Mouse (Mus musculus) stomach, embryonic 16.5 days (tissue): ENCODE results near the gene Ccdc162. TPM values are rescaled to one million over a fixed set of nuclear protein-coding genes. Genes with fewer than 3 reads are reported as not detected.
A peak's percentile ranks its signal among the peaks of the same experiment; 100 is the strongest.

Source experiments
- ATAC-seq: fragments of 200-750 bp; cut with Nextera tagmentation; 2 replicates; pipeline ENCODE4 v1.8.0; 2017; ENCODE audit warnings: moderate number of reproducible peaks, moderate TSS enrichment; ENCODE audit not compliant: insufficient read depth, low FRiP score
- H3K27ac ChIP-seq: fragments of 300-500 bp; sonication (generic); 2 replicates; pipeline ENCODE4 v1.5.1; 2014; ENCODE audit warnings: low read length
- H3K27me3 ChIP-seq: fragments of 300-500 bp; sonication (generic); 2 replicates; pipeline ENCODE4 v1.6.1; 2014; ENCODE audit warnings: low read length, control low read depth, mixed read lengths; ENCODE audit not compliant: control insufficient read depth, insufficient read depth
- H3K36me3 ChIP-seq: fragments of 300-500 bp; sonication (generic); 2 replicates; pipeline ENCODE4 v1.6.1; 2014; ENCODE audit warnings: low read length; ENCODE audit not compliant: control insufficient read depth, insufficient read depth
- H3K4me1 ChIP-seq: fragments of 300-500 bp; sonication (generic); 2 replicates; pipeline ENCODE4 v1.6.1; 2014; ENCODE audit warnings: low read length, control low read depth, mixed read lengths; ENCODE audit not compliant: control insufficient read depth, insufficient read depth
- H3K4me2 ChIP-seq: fragments of 300-500 bp; sonication (generic); 2 replicates; pipeline ENCODE4 v1.6.1; 2014; ENCODE audit warnings: low read depth, low read length, mixed read lengths
- H3K4me3 ChIP-seq: fragments of 300-500 bp; sonication (generic); replicated peaks from 2 replicates; pipeline ENCODE4 v1.5.1; 2014; ENCODE audit warnings: mild to moderate bottlenecking, low read length
- H3K9ac ChIP-seq: fragments of 300-500 bp; sonication (generic); 2 replicates; pipeline ENCODE4 v1.6.1; 2014; ENCODE audit warnings: low read length
- H3K9me3 ChIP-seq: fragments of 300-500 bp; sonication (generic); replicated peaks from 2 replicates; pipeline ENCODE4 v1.6.1; 2016; ENCODE audit warnings: low read length, control low read depth; ENCODE audit not compliant: control insufficient read depth
- WGBS: fragments of 180-500 bp; shearing (Covaris S2); extraction: QIAGEN DNeasy Blood & Tissue Kit; methylation state at CpG from one replicate; pipeline ENCODE4 v1.1.7; 2014; 5-methylcytosine and 5-hydroxymethylcytosine counted together
- polyA plus RNA-seq: library from polyadenylated mRNA; unstranded; fragments of >200 nt; fragmentation: Nextera tagmentation; extraction: Ambion mirVana; gene quantifications from 2 replicates; pipeline ENCODE4 v1.2.1, GENCODE M21; 2015

The Ccdc162 gene
- polyA plus RNA-seq, 1 experiment from 2014 or later: 1.0 TPM

DNA sequence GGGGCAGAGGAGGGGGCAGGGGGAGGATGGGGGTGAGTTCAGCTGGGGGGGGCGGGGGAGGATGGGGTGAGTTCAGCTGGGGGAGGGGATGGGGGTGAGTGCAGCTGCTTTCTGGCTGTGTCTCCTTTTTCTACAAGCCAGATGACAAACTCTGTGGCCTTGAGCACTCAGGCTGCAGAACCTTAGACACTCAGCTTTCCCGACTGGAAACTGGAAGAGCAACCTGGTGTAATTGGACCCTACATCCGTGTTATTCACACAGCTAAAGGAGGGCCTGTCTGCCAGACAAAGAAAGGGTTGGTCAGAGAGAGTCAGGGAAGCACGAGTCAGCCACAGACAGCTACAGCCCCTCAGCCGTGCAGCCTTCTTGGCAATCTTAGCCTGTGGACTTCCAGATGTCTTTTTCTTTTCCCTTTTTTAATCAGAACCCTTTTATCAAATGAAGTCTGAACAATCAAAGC is 133.5 kb downstream of the Ccdc162 start:
- WGBS: 17% methylated on average over 5 of the region's 5 CpGs

DNA sequence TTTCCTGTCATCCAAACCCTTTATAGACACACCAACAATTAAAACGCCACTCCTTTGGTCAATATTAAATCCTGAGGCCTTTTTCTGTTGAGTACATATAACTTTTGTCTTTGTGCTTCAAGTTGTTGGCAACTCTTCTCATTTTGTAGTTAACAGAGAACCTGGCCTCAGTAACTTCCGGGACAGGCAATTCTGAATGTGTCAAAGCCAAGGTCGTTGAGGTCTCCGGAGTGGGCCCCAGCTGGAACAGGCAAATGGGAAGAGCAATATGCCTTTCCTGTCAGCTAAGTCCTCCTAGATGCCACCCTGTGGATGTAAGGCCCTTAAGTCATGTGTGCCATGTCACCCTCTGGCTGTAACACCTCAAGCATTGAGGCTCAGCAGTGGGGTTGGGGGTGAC is 136.0 kb downstream of the Ccdc162 start:
- H3K27me3 ChIP-seq: no peaks in the 10 kb centered on the region
- H3K4me3 ChIP-seq: no peak overlapping the region
- no peak overlapping the region for H3K9ac ChIP-seq
- 61% methylated on average over 4 of the region's 4 CpGs for WGBS
- H3K36me3 ChIP-seq: no peaks in the 10 kb centered on the region
- H3K9me3 ChIP-seq: no peaks in the 10 kb centered on the region
- no peak overlapping the region for H3K4me2 ChIP-seq
- ATAC-seq: no peak
- H3K4me1 ChIP-seq: peaks cover 7% of the 10 kb centered on the region; the same call in 1 of the 2 replicates
- H3K27ac ChIP-seq: no peak overlapping the region

More for the DNA sequence above, 133.5 kb downstream of the Ccdc162 start:
- peak; percentile 66; the same call in 1 of the 2 replicates for ATAC-seq
- Histone ChIP-seq H3K36me3 (no peaks in the 10 kb centered on the region), H3K27me3 (no peaks in the 10 kb centered on the region), H3K4me2 (no peak overlapping the region), H3K27ac (no peak overlapping the region), H3K9me3 (no peaks in the 10 kb centered on the region), H3K9ac (no peak overlapping the region), H3K4me1 (peaks cover 7% of the 10 kb centered on the region; the same call in 1 of the 2 replicates), H3K4me3 (no peak overlapping the region)

DNA sequence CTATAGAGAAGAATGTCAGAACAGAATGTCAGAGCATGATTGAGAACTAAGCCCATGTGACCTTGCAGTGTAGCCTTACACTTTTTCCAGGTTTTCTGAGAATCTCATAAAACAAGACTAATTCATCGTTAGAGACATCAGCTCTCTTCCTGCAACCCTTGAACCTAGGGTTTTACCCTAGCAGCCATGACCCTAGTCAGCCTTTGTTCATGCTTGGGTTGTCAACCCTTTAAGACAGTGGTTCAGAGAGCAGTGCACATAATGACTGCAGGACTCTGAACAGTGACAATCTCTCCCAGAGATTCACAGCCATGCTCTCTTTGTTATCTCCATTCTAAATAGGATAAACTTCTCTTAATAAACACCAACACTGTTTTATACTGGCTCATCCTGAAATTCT is 137.9 kb downstream of the Ccdc162 start:
- ATAC-seq: no peak
- Histone ChIP-seq H3K27me3 (no peaks in the 10 kb centered on the region), H3K4me2 (no peak overlapping the region), H3K4me3 (no peak overlapping the region), H3K9ac (no peak overlapping the region), H3K36me3 (no peaks in the 10 kb centered on the region), H3K4me1 (peaks cover 7% of the 10 kb centered on the region), H3K27ac (no peak overlapping the region), H3K9me3 (no peaks in the 10 kb centered on the region)
- 68% methylated on average over 1 of the region's 1 CpGs for WGBS

DNA sequence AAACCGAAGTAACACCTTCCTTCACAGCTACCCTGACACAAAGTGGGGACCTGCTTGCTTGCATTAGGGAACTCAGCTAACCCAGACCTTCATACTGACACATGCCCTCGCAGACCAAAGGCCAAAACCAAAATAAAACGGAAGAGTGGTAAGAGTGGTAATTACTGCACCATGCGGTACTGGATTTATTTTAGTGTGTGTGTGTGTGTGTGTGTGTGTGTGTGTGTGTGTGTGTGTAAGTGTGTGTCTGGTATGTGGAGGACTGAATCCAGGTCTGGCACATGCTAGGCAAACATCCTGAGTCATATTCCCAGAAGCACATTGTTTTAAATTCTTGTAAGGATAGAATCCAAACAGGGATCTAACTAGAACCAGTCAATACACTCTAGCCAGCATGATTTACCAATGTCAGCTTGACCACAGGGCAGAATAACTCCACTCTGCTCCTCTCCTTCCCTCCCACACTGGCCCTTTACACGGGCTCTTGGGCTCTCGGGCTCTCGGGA is 140.1 kb downstream of the Ccdc162 start:
- WGBS: 80% methylated on average over 7 of the region's 7 CpGs
- no peak for ATAC-seq
- H3K36me3 ChIP-seq: no peaks in the 10 kb centered on the region

DNA sequence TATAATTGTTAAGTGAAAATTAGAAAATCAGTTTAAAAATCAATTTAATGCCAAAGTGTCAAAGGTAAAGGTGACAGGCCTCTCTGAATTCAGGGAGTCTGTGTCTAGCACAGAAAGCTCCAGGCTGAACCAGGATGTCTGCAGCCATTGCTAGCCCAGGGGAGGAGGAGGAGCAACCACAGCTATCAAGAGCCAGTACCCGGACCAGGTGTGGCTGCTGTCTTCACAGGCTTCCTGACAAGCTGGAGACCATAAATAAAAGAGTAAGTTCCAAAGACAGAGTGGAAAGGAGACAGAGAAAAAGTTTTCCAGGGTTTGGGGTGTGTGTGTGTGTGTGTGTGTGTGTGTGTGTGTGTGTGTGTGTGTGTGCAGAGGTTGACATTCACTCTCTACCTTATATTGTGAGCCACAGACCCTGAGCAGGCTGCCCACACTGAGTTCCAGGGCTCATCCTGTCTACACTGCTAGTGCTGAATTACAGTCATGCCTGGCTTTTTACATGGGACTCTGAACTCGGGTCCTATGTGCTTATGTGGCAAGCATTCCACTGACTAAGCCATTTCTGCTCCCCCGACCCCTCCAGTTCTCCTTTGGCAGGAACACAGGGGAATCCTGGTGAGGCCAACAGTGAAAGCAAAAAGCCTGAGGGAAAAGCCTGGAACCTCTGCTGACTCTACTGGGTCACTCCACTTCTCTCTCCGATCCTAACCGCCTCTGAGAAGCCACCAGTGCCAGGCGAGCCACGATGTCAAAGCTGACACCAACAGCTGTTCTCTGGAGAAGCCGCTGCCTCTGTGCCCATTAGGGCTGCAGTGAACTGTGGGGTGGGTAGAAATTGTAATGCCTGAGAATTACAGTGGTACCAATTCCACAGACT is 140.7 kb downstream of the Ccdc162 start:
- ATAC-seq: no peak
- WGBS: 64% methylated on average over 8 of the region's 8 CpGs

More for the DNA sequence above, 140.1 kb downstream of the Ccdc162 start:
- Histone ChIP-seq H3K27me3 (no peaks in the 10 kb centered on the region), H3K9ac (no peak overlapping the region), H3K4me3 (no peak overlapping the region), H3K27ac (no peak overlapping the region), H3K4me2 (no peak overlapping the region), H3K9me3 (no peaks in the 10 kb centered on the region), H3K4me1 (peaks cover 9% of the 10 kb centered on the region)

DNA sequence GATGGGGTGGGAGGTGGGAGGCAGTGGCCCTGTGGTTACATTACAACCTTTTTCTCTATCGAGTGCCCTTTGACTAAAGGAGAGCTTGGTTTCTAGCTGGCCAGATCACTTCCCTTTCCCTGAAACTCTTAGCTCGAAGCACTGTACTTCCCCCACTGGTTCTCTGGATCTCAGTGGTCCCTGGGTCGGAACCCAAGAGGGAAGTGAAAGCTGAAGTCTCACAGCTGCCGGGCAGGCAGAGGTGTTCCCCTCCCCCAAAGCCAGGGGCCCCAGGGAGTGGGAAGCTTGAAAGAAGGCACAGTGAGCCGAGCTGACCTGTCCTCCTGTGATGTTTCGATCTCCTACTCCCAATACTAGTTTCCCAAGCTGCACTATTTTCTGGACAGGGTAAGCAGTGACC is 143.2 kb downstream of the Ccdc162 start:
- peak; percentile 33 for ATAC-seq
- Histone ChIP-seq H3K4me1 (peaks cover 9% of the 10 kb centered on the region), H3K4me2 (no peak overlapping the region), H3K9me3 (no peaks in the 10 kb centered on the region), H3K27ac (no peak overlapping the region; the same call in 1 of the 2 replicates), H3K4me3 (no peak overlapping the region), H3K36me3 (no peaks in the 10 kb centered on the region), H3K9ac (peak overlapping the region; percentile 46; the same call in 1 of the 2 replicates), H3K27me3 (no peaks in the 10 kb centered on the region)
- 8% methylated on average over 6 of the region's 6 CpGs for WGBS

More for the DNA sequence above, 140.7 kb downstream of the Ccdc162 start:
- H3K27me3 ChIP-seq: no peaks in the 10 kb centered on the region
- no peak overlapping the region for H3K27ac ChIP-seq
- H3K4me2 ChIP-seq: no peak overlapping the region
- H3K9me3 ChIP-seq: no peaks in the 10 kb centered on the region
- no peaks in the 10 kb centered on the region for H3K36me3 ChIP-seq
- H3K4me3 ChIP-seq: no peak overlapping the region
- H3K4me1 ChIP-seq: peaks cover 9% of the 10 kb centered on the region
- H3K9ac ChIP-seq: no peak overlapping the region

DNA sequence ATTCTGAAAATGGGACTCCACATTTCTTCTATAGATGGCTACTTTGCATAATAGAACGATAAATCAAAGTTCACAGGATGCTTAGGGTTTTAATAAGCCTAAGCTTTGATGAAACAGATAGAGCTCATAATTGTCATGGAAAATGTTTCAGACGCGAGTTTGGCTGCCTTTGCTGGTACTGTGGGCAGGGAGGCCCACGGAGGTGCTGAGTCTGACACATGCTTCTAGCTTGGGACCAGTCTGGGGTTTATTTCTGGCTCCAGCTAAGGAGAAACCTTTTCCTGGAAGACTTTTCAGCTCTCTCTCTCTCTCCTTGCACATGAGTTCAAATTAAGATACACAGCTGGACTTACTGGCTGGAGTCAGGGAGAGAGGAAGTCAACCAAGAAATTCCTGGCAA is 144.2 kb downstream of the Ccdc162 start:
- Histone ChIP-seq H3K27ac (no peak overlapping the region), H3K36me3 (no peaks in the 10 kb centered on the region), H3K9me3 (no peaks in the 10 kb centered on the region), H3K4me2 (no peak overlapping the region), H3K4me3 (no peak overlapping the region), H3K4me1 (peaks cover 9% of the 10 kb centered on the region), H3K9ac (no peak overlapping the region), H3K27me3 (no peaks in the 10 kb centered on the region)
- ATAC-seq: 0 out of 2 replicates have a peak, but pooled peaks have one; percentile 42
- 68% methylated on average over 4 of the region's 4 CpGs for WGBS

DNA sequence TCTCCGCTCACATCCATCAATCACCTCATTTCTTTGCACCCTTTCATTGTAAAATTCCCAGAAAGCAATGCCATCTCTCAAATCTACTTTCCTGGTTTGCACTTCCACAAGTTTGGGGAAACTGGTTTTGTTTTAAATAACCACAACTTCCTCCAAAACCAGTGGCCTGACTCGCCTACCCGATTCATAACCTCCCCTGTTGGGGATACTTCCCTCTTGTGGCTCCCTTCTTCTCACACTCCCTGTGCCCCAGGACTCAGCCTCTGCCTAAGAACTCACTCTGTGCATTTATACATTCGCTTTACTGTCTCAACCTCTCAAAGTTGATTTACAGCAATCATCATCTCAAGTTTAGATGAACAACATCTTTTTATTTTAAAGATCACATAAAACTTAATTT is 145.4 kb downstream of the Ccdc162 start:
- no peak overlapping the region for H3K27ac ChIP-seq
- H3K9me3 ChIP-seq: no peaks in the 10 kb centered on the region
- no peak overlapping the region for H3K9ac ChIP-seq
- WGBS: 68% methylated on average over 4 of the region's 4 CpGs
- no peak for ATAC-seq
- no peak overlapping the region for H3K4me2 ChIP-seq
- H3K27me3 ChIP-seq: no peaks in the 10 kb centered on the region
- H3K36me3 ChIP-seq: no peaks in the 10 kb centered on the region
- H3K4me3 ChIP-seq: no peak overlapping the region
- H3K4me1 ChIP-seq: peaks cover 9% of the 10 kb centered on the region

DNA sequence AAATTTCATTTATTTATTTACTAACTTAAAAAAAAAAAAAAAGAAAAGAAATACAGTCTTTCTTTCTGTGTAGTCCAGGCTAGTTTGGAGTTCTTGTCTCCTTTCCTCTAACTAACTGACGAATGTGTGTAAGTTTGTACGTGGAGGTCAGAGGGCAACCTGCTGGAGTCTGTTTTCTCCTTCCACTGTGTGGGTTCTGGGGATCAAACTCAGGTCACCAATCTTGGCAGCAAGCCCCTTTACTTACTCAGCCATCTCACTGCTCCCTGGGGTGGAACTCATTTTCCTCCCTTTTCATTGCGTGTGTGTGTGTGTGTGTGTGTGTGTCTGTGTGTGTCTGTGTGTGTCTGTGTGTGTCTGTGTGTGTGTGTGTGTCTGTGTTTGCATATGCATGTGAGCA is 148.1 kb downstream of the Ccdc162 start:
- Histone ChIP-seq H3K36me3 (no peaks in the 10 kb centered on the region), H3K4me2 (no peak overlapping the region), H3K27ac (no peak overlapping the region), H3K27me3 (no peaks in the 10 kb centered on the region), H3K4me1 (peaks cover 15% of the 10 kb centered on the region), H3K4me3 (no peak overlapping the region), H3K9me3 (no peaks in the 10 kb centered on the region), H3K9ac (no peak overlapping the region)
- 18% methylated on average over 3 of the region's 3 CpGs for WGBS
- ATAC-seq: no peak
